Comparison of ENCODE assay signal across 17 mouse cellular contexts in genomic region chr5:135916601-135917000, GRCm38 (mm10). TPM values are rescaled to one million over a fixed set of nuclear protein-coding genes. Genes with fewer than 3 reads are reported as not detected.
DNase-seq lines count a peak whose midpoint lies in the region; ATAC-seq and TF ChIP-seq lines count a peak whose summit lies in the region.
"Had no signal": no experiment of that assay in that cellular context is flagged by ENCODE, and none has a peak within 500 bp of the region (broad histone marks: within the 10 kb centered on the region; RNA-seq: fewer than 3 reads in every experiment).

No protein-coding gene starts in this region.

- whole genome bisulfite sequencing in heart, embryonic 12.5 days: 84% methylated on average over 3 of the region's 3 CpGs
- 67% methylated on average over 3 of the region's 3 CpGs for WGBS in lung, postnatal 0 days
- WGBS in lung, adult 2 months: 70% methylated on average over 3 of the region's 3 CpGs

- peaks cover 56% of the 10 kb centered on the region for H3K4me1 ChIP-seq in heart, embryonic 12.5 days (replicated peaks)
- peaks cover 17% of the 10 kb centered on the region; the same call in 1 of the 2 replicates for H3K4me1 ChIP-seq in lung, postnatal 0 days (ENCODE audit: insufficient read depth, low read depth, low read length)
- H3K4me1 ChIP-seq in lung, adult 2 months (ENCODE audit: control insufficient read depth, insufficient read depth, low read length): peaks cover 24% of the 10 kb centered on the region
- H3K4me1 ChIP-seq: embryonic facial prominence, embryonic 10.5 days; limb, embryonic 13.5 days had no signal

- no peaks in the 10 kb centered on the region for H3K9me3 ChIP-seq in heart, embryonic 12.5 days (replicated peaks)
- H3K9me3 ChIP-seq in lung, postnatal 0 days (ENCODE audit: low read length): no peaks in the 10 kb centered on the region
- H3K9me3 ChIP-seq: embryonic facial prominence, embryonic 10.5 days; hindbrain, embryonic 10.5 days; limb, embryonic 13.5 days; midbrain, embryonic 13.5 days; neural tube, embryonic 13.5 days had no signal

- DNase-seq in heart, adult 8-10 months (ENCODE audit: low spot score): no peak
- DNase-seq in lung, postnatal 0 days (ENCODE audit: low spot score): no peak
- DNase-seq in lung, adult 2 months: no peak
- peak; percentile 85 for DNase-seq in cerebellum, adult 11-12 months
- no peak for DNase-seq in layer of hippocampus, adult 11-12 months (ENCODE audit: low spot score)
- DNase-seq in thymus, postnatal 4 days: no peak
- DNase-seq: kidney, postnatal 10 days; layer of hippocampus, postnatal 36 days; lung, postnatal 10 days; right cerebral cortex, adult 18-20 months; thymus, postnatal 25 days had no signal

- H3K27ac ChIP-seq in heart, embryonic 12.5 days (ENCODE audit: poor library complexity, severe bottlenecking): peak overlapping the region; percentile 34; the same call in 1 of the 2 replicates
- H3K27ac ChIP-seq in lung, postnatal 0 days (ENCODE audit: low read length): peak overlapping the region; percentile 83
- H3K27ac ChIP-seq: embryonic facial prominence, embryonic 10.5 days; hindbrain, embryonic 10.5 days; limb, embryonic 13.5 days; midbrain, embryonic 13.5 days; neural tube, embryonic 13.5 days had no signal

- no peak for TF ChIP-seq EP300 in lung, postnatal 0 days (IDR thresholded peaks at IDR 0.05)

- H3K4me2 ChIP-seq in heart, embryonic 12.5 days: no peak overlapping the region
- no peak overlapping the region for H3K4me2 ChIP-seq in lung, postnatal 0 days (replicated peaks; ENCODE audit: low read depth, low read length)
- H3K4me2 ChIP-seq: limb, embryonic 13.5 days; midbrain, embryonic 13.5 days; neural tube, embryonic 13.5 days had no signal

- H3K36me3 ChIP-seq in heart, embryonic 12.5 days: peaks cover 60% of the 10 kb centered on the region
- peaks cover 5% of the 10 kb centered on the region; the same call in 1 of the 2 replicates for H3K36me3 ChIP-seq in lung, postnatal 0 days (ENCODE audit: insufficient read depth, low read length)

- no peak overlapping the region for H3K4me3 ChIP-seq in heart, embryonic 12.5 days
- no peak overlapping the region for H3K4me3 ChIP-seq in lung, postnatal 0 days (ENCODE audit: low read depth, low read length)
- H3K4me3 ChIP-seq in lung, adult 2 months (replicated peaks; ENCODE audit: extremely low read depth, low read depth, low read length): no peak overlapping the region
- H3K4me3 ChIP-seq: embryonic facial prominence, embryonic 10.5 days; hindbrain, embryonic 10.5 days; limb, embryonic 13.5 days; midbrain, embryonic 13.5 days; neural tube, embryonic 13.5 days had no signal

- TF ChIP-seq POLR2A in lung, adult 2 months (IDR thresholded peaks at IDR 0.05; ENCODE audit: borderline replicate concordance, extremely low read depth, low read depth, low read length): no peak

- TF ChIP-seq CTCF in lung, postnatal 0 days (IDR thresholded peaks at IDR 0.05): no peak
- TF ChIP-seq CTCF in lung, adult 2 months (IDR thresholded peaks at IDR 0.05; ENCODE audit: insufficient read depth, low read length): no peak

- H3K27me3 ChIP-seq in heart, embryonic 12.5 days (replicated peaks): no peaks in the 10 kb centered on the region
- H3K27me3 ChIP-seq in lung, postnatal 0 days (replicated peaks; ENCODE audit: insufficient read depth, low read length): no peaks in the 10 kb centered on the region
- H3K27me3 ChIP-seq: limb, embryonic 13.5 days; midbrain, embryonic 13.5 days; neural tube, embryonic 13.5 days had no signal

- ATAC-seq in heart, embryonic 12.5 days (ENCODE audit: insufficient number of reproducible peaks, low FRiP score): no peak
- ATAC-seq in lung, postnatal 0 days: no peak
- ATAC-seq: midbrain, embryonic 13.5 days had no signal

- H3K9ac ChIP-seq in heart, embryonic 12.5 days: 0 out of 2 replicates have a peak overlapping the region, but pooled peaks have one; percentile 20
- no peak overlapping the region for H3K9ac ChIP-seq in lung, postnatal 0 days (replicated peaks; ENCODE audit: low read depth)
- H3K9ac ChIP-seq: limb, embryonic 13.5 days; midbrain, embryonic 13.5 days; neural tube, embryonic 13.5 days had no signal

RNA-seq across cellular contexts. Expression of gene Ywhag, which starts 17.8 kb away (rescaled TPM):
- 214 and 222 TPM in 2 replicates for polyA plus RNA-seq in heart, embryonic 12.5 days (2016; fragmentation: Nextera tagmentation; extraction: Ambion mirVana)
- total RNA-seq in heart, adult 8-10 months (2022): 100 to 1,000 TPM; 265 to 313 (median 289) TPM
- 75.5 and 87.5 TPM in 2 replicates for polyA plus RNA-seq in lung, postnatal 0 days (2015; fragmentation: Nextera tagmentation; extraction: Ambion mirVana)
- polyA plus RNA-seq in lung, adult 2 months (2012; rRNA removed): 66.2 and 80.3 TPM in 2 replicates

RNA-seq across cellular contexts. Expression of gene Hspb1, which starts 28.9 kb away (rescaled TPM):
- 916 and 1,021 TPM in 2 replicates for polyA plus RNA-seq in heart, embryonic 12.5 days (2016; fragmentation: Nextera tagmentation; extraction: Ambion mirVana)
- 100 to 1,000 TPM; 312 to 583 (median 421) TPM for total RNA-seq in heart, adult 8-10 months (2022)
- 198 and 248 TPM in 2 replicates for polyA plus RNA-seq in lung, postnatal 0 days (2015; fragmentation: Nextera tagmentation; extraction: Ambion mirVana)
- polyA plus RNA-seq in lung, adult 2 months (2012; rRNA removed): 541 and 589 TPM in 2 replicates

RNA-seq across cellular contexts. Expression of gene Ssc4d, which starts 57.7 kb away (rescaled TPM):
- polyA plus RNA-seq in heart, embryonic 12.5 days (2016; fragmentation: Nextera tagmentation; extraction: Ambion mirVana): 0.70 and 1.6 TPM in 2 replicates
- under 1 TPM in 3 of 4 experiments, not detected in 1; 0.44 to 0.53 (median 0.46) TPM for total RNA-seq in heart, adult 8-10 months (2022)
- polyA plus RNA-seq in lung, postnatal 0 days (2015; fragmentation: Nextera tagmentation; extraction: Ambion mirVana): 1.8 and 2.5 TPM in 2 replicates
- polyA plus RNA-seq in lung, adult 2 months (2012; rRNA removed): 3.6 and 3.9 TPM in 2 replicates
